Mouse (Mus musculus) spleen, adult 2 months (tissue): ENCODE results near the gene Tmc6. TPM values are rescaled to one million over a fixed set of nuclear protein-coding genes. Genes with fewer than 3 reads are reported as not detected.

Source experiments
- DNase-seq, 2 experiments: peaks; one replicate each; pipeline versions ENCODE4 v3.0.0 to v3.0.0-alpha.2; 2012 to 2021; ENCODE audit warnings: low spot score in 2 of 2, low read depth in 1 of 2
- H3K27ac ChIP-seq: fragments of 200-500 bp; 2 replicates; pipeline ENCODE4 v1.5.1; 2012; ENCODE audit warnings: low read length, inconsistent platforms; ENCODE audit not compliant: insufficient read depth
- H3K27me3 ChIP-seq: fragments of 200-500 bp; 2 replicates; pipeline ENCODE4 v1.6.1; 2012; ENCODE audit warnings: mild to moderate bottlenecking, moderate library complexity, low read length, inconsistent platforms; ENCODE audit not compliant: control insufficient read depth, insufficient read depth
- H3K36me3 ChIP-seq: fragments of 200-500 bp; 2 replicates; pipeline ENCODE4 v1.6.1; 2012; ENCODE audit warnings: mild to moderate bottlenecking, low read length, inconsistent platforms; ENCODE audit not compliant: control insufficient read depth, insufficient read depth
- H3K4me1 ChIP-seq: fragments of 200-500 bp; 2 replicates; pipeline ENCODE4 v1.6.1; 2011; ENCODE audit warnings: inconsistent platforms; ENCODE audit not compliant: control insufficient read depth, insufficient read depth, insufficient read length
- H3K4me3 ChIP-seq: fragments of 200-500 bp; 2 replicates; pipeline ENCODE4 v1.5.1; 2011; ENCODE audit warnings: mild to moderate bottlenecking, inconsistent platforms; ENCODE audit not compliant: insufficient read depth, insufficient read length; ENCODE audit errors: extremely low read depth
- CTCF ChIP-seq: fragments of 200-500 bp; IDR thresholded peaks from 2 replicates; pipeline ENCODE4 v1.5.1; 2011; ENCODE audit warnings: mild to moderate bottlenecking, inconsistent platforms; ENCODE audit not compliant: insufficient read depth, insufficient read length, insufficient replicate concordance; ENCODE audit errors: extremely low read depth
- POLR2A ChIP-seq: fragments of 200-500 bp; IDR thresholded peaks from 2 replicates; pipeline ENCODE4 v1.6.1; 2011; ENCODE audit warnings: low read depth, low read length, inconsistent platforms
- WGBS: fragments of 180-500 bp; shearing (Covaris S2); methylation state at CpG from one replicate; pipeline ENCODE4 v1.1.7; 2018; 5-methylcytosine and 5-hydroxymethylcytosine counted together
- polyA plus RNA-seq: library from polyadenylated mRNA; depleted of rRNA; stranded (reverse); fragments of >200 nt; gene quantifications from 2 replicates; pipeline ENCODE4 v1.2.3, GENCODE M21; 2012

The Tmc6 gene
- polyA plus RNA-seq, 1 experiment: 119 TPM

- Histone ChIP-seq H3K27me3 (no peaks in the 10 kb centered on the region), H3K27ac (no peak overlapping the region), H3K4me1 (no peaks in the 10 kb centered on the region; the same call in 1 of the 2 replicates), H3K36me3 (peaks cover 57% of the 10 kb centered on the region), H3K4me3 (no peak overlapping the region)
- DNase-seq: peak in 1 of 2 experiments; percentile 3
- 89% methylated on average over 20 of the region's 20 CpGs for WGBS
- TF ChIP-seq CTCF (no peak), POLR2A (no peak)
Measured at GRCm38 (mm10) chr11:117768725-117769682, 13.0 kb downstream of the Tmc6 start.

DNA sequence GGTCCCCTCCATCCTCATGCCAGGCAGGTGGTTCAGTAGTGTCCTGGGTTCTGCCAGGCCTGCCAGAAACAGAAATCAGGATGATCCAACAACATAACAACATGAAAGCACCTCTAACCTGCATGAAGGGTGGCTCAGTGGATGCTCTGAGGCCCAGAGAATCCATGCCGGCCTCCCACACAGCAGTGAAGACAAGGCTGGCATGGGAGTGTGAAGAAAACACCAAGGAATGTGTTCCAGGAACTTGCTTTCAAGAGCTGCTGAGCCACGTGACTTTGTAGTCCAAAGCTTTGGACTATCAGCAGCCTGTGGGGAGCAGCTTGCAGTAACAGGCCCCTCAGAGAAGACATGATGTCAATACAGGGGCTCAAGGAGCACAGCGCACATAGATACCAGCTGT is 15.7 kb downstream of the Tmc6 start:
- no peak overlapping the region for H3K4me3 ChIP-seq
- H3K4me1 ChIP-seq: peaks cover 4% of the 10 kb centered on the region; the same call in 1 of the 2 replicates
- DNase-seq: no peak
- WGBS: 91% methylated on average over 3 of the region's 3 CpGs
- no peak overlapping the region for H3K27ac ChIP-seq
- TF ChIP-seq CTCF (no peak), POLR2A (no peak)
- H3K27me3 ChIP-seq: no peaks in the 10 kb centered on the region
- peaks cover 45% of the 10 kb centered on the region for H3K36me3 ChIP-seq

DNA sequence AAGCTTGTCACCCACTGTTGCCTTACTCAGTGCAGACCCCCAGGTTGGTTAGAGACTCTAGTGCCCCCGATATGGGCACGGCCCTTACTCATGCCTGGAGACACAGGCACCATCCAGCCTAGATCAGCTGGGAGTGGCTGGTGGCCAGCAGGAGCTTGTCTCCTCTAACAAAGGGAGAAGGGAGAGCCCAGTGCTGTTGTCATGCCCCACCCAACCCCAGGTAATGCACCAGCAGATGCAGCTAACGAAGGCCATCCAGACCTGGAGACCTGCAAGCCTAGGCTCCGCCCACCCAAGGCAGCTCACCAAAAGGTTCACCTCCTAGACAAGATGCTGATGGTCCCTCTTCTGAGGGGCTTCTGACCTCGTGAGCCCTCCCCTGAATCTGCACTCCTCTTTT is 16.6 kb downstream of the Tmc6 start:
- TF ChIP-seq POLR2A (no peak), CTCF (no peak)
- Histone ChIP-seq H3K27me3 (no peaks in the 10 kb centered on the region), H3K4me3 (no peak overlapping the region), H3K36me3 (peaks cover 46% of the 10 kb centered on the region), H3K4me1 (peaks cover 4% of the 10 kb centered on the region; the same call in 1 of the 2 replicates), H3K27ac (no peak overlapping the region)
- WGBS: 85% methylated on average over 5 of the region's 5 CpGs
- no peak for DNase-seq

GRCm38 (mm10) chr11:117764319-117764718 is 17.7 kb downstream of the Tmc6 start:
- Histone ChIP-seq H3K4me1 (peaks cover 4% of the 10 kb centered on the region; the same call in 1 of the 2 replicates), H3K27ac (no peak overlapping the region), H3K27me3 (no peaks in the 10 kb centered on the region), H3K36me3 (peaks cover 45% of the 10 kb centered on the region), H3K4me3 (no peak overlapping the region)
- TF ChIP-seq CTCF: no peak
- no peak for TF ChIP-seq POLR2A
- no peak for DNase-seq
- 91% methylated on average over 9 of the region's 9 CpGs for WGBS

GRCm38 (mm10) chr11:117762246-117762645 is 19.8 kb downstream of the Tmc6 start:
- Histone ChIP-seq H3K27ac (no peak overlapping the region), H3K4me3 (no peak overlapping the region), H3K36me3 (peaks cover 48% of the 10 kb centered on the region), H3K27me3 (no peaks in the 10 kb centered on the region), H3K4me1 (peaks cover 4% of the 10 kb centered on the region; the same call in 1 of the 2 replicates)
- TF ChIP-seq CTCF: no peak
- no peak for TF ChIP-seq POLR2A
- DNase-seq: no peak
- 51% methylated on average over 12 of the region's 12 CpGs for whole genome bisulfite sequencing

- no peak for DNase-seq
- Histone ChIP-seq H3K36me3 (peaks cover 50% of the 10 kb centered on the region), H3K4me3 (no peak overlapping the region), H3K4me1 (peaks cover 4% of the 10 kb centered on the region; the same call in 1 of the 2 replicates), H3K27me3 (no peaks in the 10 kb centered on the region), H3K27ac (no peak overlapping the region)
- 92% methylated on average over 13 of the region's 13 CpGs for WGBS
- no peak for TF ChIP-seq POLR2A
- no peak for TF ChIP-seq CTCF
Measured at GRCm38 (mm10) chr11:117761801-117762200, 20.2 kb downstream of the Tmc6 start.

DNA sequence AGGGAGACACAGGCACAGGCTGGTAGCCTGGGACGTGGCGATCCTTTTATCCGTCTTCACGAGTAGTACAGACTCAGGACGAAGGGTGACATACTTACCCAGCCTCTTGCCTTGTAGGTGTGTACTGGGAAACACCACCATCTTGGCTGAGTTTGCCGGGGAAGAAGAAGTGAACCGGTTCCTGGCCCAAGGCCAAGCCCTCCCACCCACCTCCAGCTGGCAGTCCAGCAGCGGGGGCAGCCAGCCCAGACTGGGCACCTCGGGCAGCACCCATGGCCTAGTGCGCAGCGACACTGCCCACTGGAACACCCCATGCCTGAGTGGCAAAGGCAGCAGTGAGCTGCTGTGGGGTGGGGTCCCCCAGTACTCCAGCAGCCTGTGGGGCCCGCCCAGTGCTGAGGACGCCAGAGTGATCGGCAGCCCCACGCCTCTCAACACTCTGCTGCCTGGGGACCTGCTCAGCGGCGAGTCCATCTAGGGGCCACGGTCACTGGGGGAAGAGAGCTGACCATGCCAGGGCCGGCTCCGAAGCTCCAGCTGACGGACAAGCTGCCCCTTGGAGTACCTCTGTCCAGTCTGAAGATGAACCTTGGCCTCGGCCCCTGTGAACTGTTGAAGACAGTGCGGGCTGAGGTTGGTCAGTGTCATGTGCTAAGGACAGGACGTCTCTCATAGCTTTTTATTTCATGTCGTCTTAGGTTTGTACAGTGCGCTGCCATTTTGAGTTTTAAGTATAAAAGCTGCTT is 21.5 kb downstream of the Tmc6 start:
- DNase-seq: no peak
- Histone ChIP-seq H3K36me3 (peaks cover 55% of the 10 kb centered on the region), H3K4me3 (no peak overlapping the region), H3K4me1 (peaks cover 4% of the 10 kb centered on the region; the same call in 1 of the 2 replicates), H3K27ac (no peak overlapping the region), H3K27me3 (no peaks in the 10 kb centered on the region)
- WGBS: 95% methylated on average over 26 of the region's 26 CpGs
- no peak for TF ChIP-seq CTCF
